Mouse (Mus musculus): ENCODE data around the gene Sod3.

Sod3 gene

GRCm38 (mm10) chr5:52363468-52364150, at the start of gene Sod3:
TSS of gene Sod3 (plus strand) at chr5:52363791.
- DNase-seq (ENCODE audit: extremely low read depth, low read depth): no peak

GRCm38 (mm10) chr5:52316926-52317325, 46.7 kb upstream of the Sod3 start:
- no peak for DNase-seq (ENCODE audit: extremely low read depth, low read depth)

GRCm38 (mm10) chr5:52319499-52319898, 44.1 kb upstream of the Sod3 start:
- DNase-seq (ENCODE audit: extremely low read depth, low read depth): no peak

- no peak for DNase-seq (ENCODE audit: extremely low read depth, low read depth)
Observed at GRCm38 (mm10) chr5:52332120-52332519, 31.5 kb upstream of the Sod3 start.

- no peak for DNase-seq (ENCODE audit: extremely low read depth, low read depth)
Observed at GRCm38 (mm10) chr5:52335590-52335989, 28.0 kb upstream of the Sod3 start.

GRCm38 (mm10) chr5:52339134-52339533, 24.5 kb upstream of the Sod3 start:
- DNase-seq (ENCODE audit: extremely low read depth, low read depth): no peak

- DNase-seq (ENCODE audit: extremely low read depth, low read depth): no peak
Observed at GRCm38 (mm10) chr5:52346890-52347289, 16.7 kb upstream of the Sod3 start.

- DNase-seq (ENCODE audit: extremely low read depth, low read depth): no peak
Observed at GRCm38 (mm10) chr5:52350451-52350850, 13.1 kb upstream of the Sod3 start.

GRCm38 (mm10) chr5:52351561-52351960, 12.0 kb upstream of the Sod3 start:
- no peak for DNase-seq (ENCODE audit: extremely low read depth, low read depth)

- DNase-seq (ENCODE audit: extremely low read depth, low read depth): no peak
Observed at GRCm38 (mm10) chr5:52352730-52353129, 10.9 kb upstream of the Sod3 start.

GRCm38 (mm10) chr5:52354441-52354840, 9.2 kb upstream of the Sod3 start:
- no peak for DNase-seq (ENCODE audit: extremely low read depth, low read depth)

- DNase-seq (ENCODE audit: extremely low read depth, low read depth): no peak
Observed at GRCm38 (mm10) chr5:52355612-52356011, 8.0 kb upstream of the Sod3 start.

- DNase-seq (ENCODE audit: extremely low read depth, low read depth): no peak
Observed at GRCm38 (mm10) chr5:52357175-52357754, 6.3 kb upstream of the Sod3 start.

GRCm38 (mm10) chr5:52358120-52358519, 5.5 kb upstream of the Sod3 start:
- no peak for DNase-seq (ENCODE audit: extremely low read depth, low read depth)

GRCm38 (mm10) chr5:52360286-52361049, 3.1 kb upstream of the Sod3 start:
- DNase-seq (ENCODE audit: extremely low read depth, low read depth): no peak

- no peak for DNase-seq (ENCODE audit: extremely low read depth, low read depth)
Observed at GRCm38 (mm10) chr5:52362776-52363467, 669 bp upstream of the Sod3 start.

GRCm38 (mm10) chr5:52364521-52364920, 930 bp downstream of the Sod3 start:
- DNase-seq (ENCODE audit: extremely low read depth, low read depth): no peak

- DNase-seq (ENCODE audit: extremely low read depth, low read depth): no peak
Observed at GRCm38 (mm10) chr5:52365930-52366329, 2.3 kb downstream of the Sod3 start.

- DNase-seq (ENCODE audit: extremely low read depth, low read depth): no peak
Observed at GRCm38 (mm10) chr5:52366661-52367060, 3.1 kb downstream of the Sod3 start.

- DNase-seq (ENCODE audit: extremely low read depth, low read depth): no peak
Observed at GRCm38 (mm10) chr5:52367866-52368840, 4.6 kb downstream of the Sod3 start.

- no peak for DNase-seq (ENCODE audit: extremely low read depth, low read depth)
Observed at GRCm38 (mm10) chr5:52370901-52371300, 7.3 kb downstream of the Sod3 start.
